Mouse (Mus musculus) liver, adult 2 months (tissue): ENCODE results near the gene Osbp.

ENCODE experiments used
- CTCF ChIP-seq: fragments of 200-500 bp; IDR thresholded peaks from 2 replicates; pipeline ENCODE4 v1.5.1; 2011; ENCODE audit warnings: low read depth, low read length, control low read depth
- POLR2A ChIP-seq: fragments of 200-500 bp; IDR thresholded peaks from 2 replicates; pipeline ENCODE4 v1.6.1; 2011; ENCODE audit warnings: low read length, control low read depth; ENCODE audit not compliant: insufficient read depth; ENCODE audit errors: extremely low read depth

GRCm38 (mm10) chr19:12004216-12005008, 38.7 kb downstream of the Osbp start:
- TF ChIP-seq CTCF (no peak), POLR2A (no peak)
